Mouse (Mus musculus): Measurements from ENCODE around the gene Cdyl2.

The Cdyl2 gene

GRCm38 (mm10) chr8:116528736-116529135, 204.1 kb downstream of the Cdyl2 start:
- DNase-seq, result no peak

- DNase-seq, result no peak
These were observed 207.9 kb downstream of the Cdyl2 start for GRCm38 (mm10) chr8:116524915-116525314.
